Mouse (Mus musculus): Measurements from ENCODE around the gene Sash1. TPM values are rescaled to one million over a fixed set of nuclear protein-coding genes. Genes with fewer than 3 reads are reported as not detected.
A peak's percentile ranks its signal among the peaks of the same experiment; 100 is the strongest.

The Sash1 gene
- polyA plus RNA-seq, 1 experiment from 2014 or later = 1.7 TPM

DNA sequence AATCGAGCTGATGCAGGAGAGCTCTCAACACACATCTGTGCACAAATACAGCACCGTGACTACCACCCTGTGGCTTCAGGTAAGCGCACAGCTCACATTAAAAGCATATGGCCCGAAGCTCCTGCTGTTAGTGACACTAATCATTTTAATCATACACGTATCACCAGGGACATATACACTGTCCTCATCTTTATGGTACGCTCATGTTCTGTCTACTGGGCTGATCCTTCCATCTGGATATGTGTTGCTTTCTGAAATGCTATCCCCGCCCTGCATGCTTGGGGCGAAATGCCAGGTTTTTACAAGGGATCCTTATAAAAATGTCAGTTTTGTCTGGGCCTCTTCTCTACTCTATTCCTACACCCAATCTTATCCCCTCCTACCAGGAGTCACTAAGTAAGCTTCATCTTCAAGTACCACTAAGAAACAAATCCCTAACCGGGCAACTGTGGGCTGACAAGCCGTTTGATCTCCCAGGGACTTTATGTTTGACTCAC lies 103.9 kb downstream of the Sash1 start:
- no peak for DNase-seq (ENCODE audit: low spot score)
- no peak overlapping the region for H3K27ac ChIP-seq (ENCODE audit: low read depth, low read length)

DNA sequence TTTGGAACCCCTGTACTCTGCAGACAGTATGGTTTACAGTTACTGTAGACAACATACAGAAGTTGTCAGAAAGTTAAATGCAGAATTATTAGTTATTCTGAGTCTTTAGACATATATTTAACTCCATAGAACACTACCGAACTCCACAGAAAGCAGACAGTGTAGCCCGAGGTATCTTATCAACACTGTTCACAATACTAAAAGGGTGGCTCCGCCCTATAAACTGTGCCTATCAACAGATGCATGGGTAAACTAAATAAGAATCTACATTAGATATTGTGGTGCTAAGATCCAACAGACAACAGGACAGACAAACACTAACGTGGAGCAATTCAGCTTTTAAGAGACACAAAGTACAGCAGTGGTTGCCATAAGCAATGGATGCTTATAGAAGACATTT lies 106.0 kb downstream of the Sash1 start:
- 65% methylated on average over 4 of the region's 4 CpGs for WGBS
- ATAC-seq (replicated peaks; ENCODE audit: low FRiP score) = peak; percentile 85

More for the DNA sequence above, 103.9 kb downstream of the Sash1 start:
- H3K9ac ChIP-seq (ENCODE audit: low read depth, low read length) = no peak overlapping the region
- no peak for ATAC-seq (replicated peaks; ENCODE audit: low FRiP score)
- no peak overlapping the region for H3K4me3 ChIP-seq (ENCODE audit: low read depth, low read length)
- peaks cover 5% of the 10 kb centered on the region for H3K4me1 ChIP-seq (replicated peaks; ENCODE audit: control insufficient read depth, insufficient read depth, low read length)
- no peaks in the 10 kb centered on the region for H3K36me3 ChIP-seq (ENCODE audit: control insufficient read depth, insufficient read depth, low read length)
- no peaks in the 10 kb centered on the region for H3K9me3 ChIP-seq (ENCODE audit: control insufficient read depth, low read length)
- no peaks in the 10 kb centered on the region for H3K27me3 ChIP-seq (replicated peaks; ENCODE audit: control insufficient read depth, insufficient read depth, low read length)
- WGBS = 87% methylated on average over 10 of the region's 10 CpGs
- H3K4me2 ChIP-seq = no peak overlapping the region

DNA sequence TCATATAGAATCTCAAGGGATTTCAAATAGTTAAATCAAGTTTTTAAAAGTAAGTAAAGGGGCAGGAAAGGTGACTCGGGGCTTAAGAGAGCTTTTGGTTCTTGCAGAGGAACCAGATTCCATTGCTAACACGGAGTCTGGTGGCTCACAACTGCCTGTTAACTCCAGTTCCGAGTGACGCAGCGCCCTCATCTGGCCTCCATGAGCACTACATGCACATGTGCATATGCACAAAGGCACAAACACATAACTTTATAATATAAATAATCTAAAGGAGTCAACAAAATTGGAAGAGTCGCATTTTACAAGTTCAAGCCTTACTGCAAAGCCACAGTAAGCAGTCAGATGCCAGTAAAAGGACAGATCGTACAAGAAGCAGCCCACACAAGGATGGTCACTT lies 107.0 kb downstream of the Sash1 start:
- no peaks in the 10 kb centered on the region for H3K4me1 ChIP-seq (replicated peaks; ENCODE audit: control insufficient read depth, insufficient read depth, low read length)
- 89% methylated on average over 7 of the region's 7 CpGs for WGBS
- no peaks in the 10 kb centered on the region for H3K9me3 ChIP-seq (ENCODE audit: control insufficient read depth, low read length)
- no peaks in the 10 kb centered on the region for H3K27me3 ChIP-seq (replicated peaks; ENCODE audit: control insufficient read depth, insufficient read depth, low read length)
- DNase-seq (ENCODE audit: low spot score) (no peak), ATAC-seq (replicated peaks; ENCODE audit: low FRiP score) (no peak)
- no peaks in the 10 kb centered on the region for H3K36me3 ChIP-seq (ENCODE audit: control insufficient read depth, insufficient read depth, low read length)
- H3K4me3 ChIP-seq (ENCODE audit: low read depth, low read length) = no peak overlapping the region
- H3K27ac ChIP-seq (ENCODE audit: low read depth, low read length) = no peak overlapping the region
- no peak overlapping the region for H3K9ac ChIP-seq (ENCODE audit: low read depth, low read length)
- H3K4me2 ChIP-seq = no peak overlapping the region

More for the DNA sequence above, 106.0 kb downstream of the Sash1 start:
- H3K36me3 ChIP-seq (ENCODE audit: control insufficient read depth, insufficient read depth, low read length) = no peaks in the 10 kb centered on the region
- no peak for DNase-seq (ENCODE audit: low spot score)
- H3K9ac ChIP-seq (ENCODE audit: low read depth, low read length) = no peak overlapping the region
- H3K27ac ChIP-seq (ENCODE audit: low read depth, low read length) = no peak overlapping the region
- no peaks in the 10 kb centered on the region for H3K4me1 ChIP-seq (replicated peaks; ENCODE audit: control insufficient read depth, insufficient read depth, low read length)
- H3K4me3 ChIP-seq (ENCODE audit: low read depth, low read length) = no peak overlapping the region
- H3K9me3 ChIP-seq (ENCODE audit: control insufficient read depth, low read length) = no peaks in the 10 kb centered on the region
- no peak overlapping the region for H3K4me2 ChIP-seq
- H3K27me3 ChIP-seq (replicated peaks; ENCODE audit: control insufficient read depth, insufficient read depth, low read length) = no peaks in the 10 kb centered on the region

DNA sequence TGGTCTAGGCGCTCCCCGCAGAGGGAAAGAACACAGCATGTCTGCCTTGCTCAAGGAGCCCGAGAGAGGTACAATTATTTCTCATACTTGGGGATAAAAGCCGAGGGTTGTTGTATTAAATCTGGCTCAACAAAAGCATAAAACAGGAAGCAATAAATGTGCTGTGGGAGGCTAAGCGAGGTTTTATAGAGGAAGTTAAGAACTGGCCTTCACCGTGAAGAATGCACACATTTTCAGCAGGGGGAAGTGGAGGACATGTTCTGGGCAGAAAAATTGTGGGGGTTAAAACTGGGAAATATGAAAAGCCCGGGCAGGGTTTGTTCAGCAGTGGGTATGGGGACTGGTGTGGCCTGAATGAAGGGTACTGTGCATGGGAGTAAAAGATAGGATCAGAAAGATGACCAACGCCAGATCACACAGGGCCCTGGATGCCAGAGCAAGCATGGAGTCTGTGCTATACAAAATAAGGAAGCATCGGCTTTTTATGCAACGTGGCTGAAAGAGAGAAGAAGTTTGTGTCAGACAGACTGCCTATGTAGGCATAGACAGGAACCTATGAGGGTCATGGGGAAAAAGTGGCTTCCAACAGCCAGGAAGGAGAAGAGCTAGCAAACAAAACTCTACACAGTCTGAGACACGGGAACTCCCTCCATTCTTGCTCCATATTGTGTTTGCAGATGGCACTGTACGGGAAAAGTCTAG lies 108.2 kb downstream of the Sash1 start:
- Histone ChIP-seq H3K9ac (ENCODE audit: low read depth, low read length) (no peak overlapping the region), H3K4me2 (no peak overlapping the region), H3K4me3 (ENCODE audit: low read depth, low read length) (no peak overlapping the region), H3K36me3 (ENCODE audit: control insufficient read depth, insufficient read depth, low read length) (no peaks in the 10 kb centered on the region), H3K4me1 (replicated peaks; ENCODE audit: control insufficient read depth, insufficient read depth, low read length) (no peaks in the 10 kb centered on the region), H3K9me3 (ENCODE audit: control insufficient read depth, low read length) (no peaks in the 10 kb centered on the region), H3K27ac (ENCODE audit: low read depth, low read length) (no peak overlapping the region), H3K27me3 (replicated peaks; ENCODE audit: control insufficient read depth, insufficient read depth, low read length) (no peaks in the 10 kb centered on the region)
- WGBS = 76% methylated on average over 12 of the region's 12 CpGs
- DNase-seq (ENCODE audit: low spot score) (no peak), ATAC-seq (replicated peaks; ENCODE audit: low FRiP score) (no peak)

DNA sequence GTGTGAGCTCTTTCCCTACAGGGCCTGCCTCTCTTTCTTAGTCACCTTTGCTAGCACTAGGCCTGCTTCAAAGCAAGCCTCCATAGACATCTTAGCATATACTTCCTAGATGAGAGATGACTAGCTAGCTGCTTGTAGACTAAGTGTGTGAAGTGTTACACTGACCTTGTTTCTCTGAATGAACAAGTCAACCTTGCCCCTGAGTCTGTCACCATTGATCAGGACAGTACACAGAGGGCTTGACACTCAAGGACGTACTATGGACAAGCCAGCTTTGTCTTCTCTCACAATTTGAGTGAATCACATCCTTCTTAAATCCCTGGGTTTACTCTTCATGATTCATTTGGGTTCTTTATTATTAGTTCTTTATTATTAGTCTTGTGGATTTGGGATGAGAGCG lies 109.1 kb downstream of the Sash1 start:
- Histone ChIP-seq H3K27ac (ENCODE audit: low read depth, low read length) (no peak overlapping the region), H3K4me1 (replicated peaks; ENCODE audit: control insufficient read depth, insufficient read depth, low read length) (0 out of 2 replicates have a peak, but pooled peaks cover 3% of the 10 kb centered on the region), H3K36me3 (ENCODE audit: control insufficient read depth, insufficient read depth, low read length) (no peaks in the 10 kb centered on the region), H3K4me2 (no peak overlapping the region), H3K27me3 (replicated peaks; ENCODE audit: control insufficient read depth, insufficient read depth, low read length) (no peaks in the 10 kb centered on the region), H3K9ac (ENCODE audit: low read depth, low read length) (no peak overlapping the region), H3K9me3 (ENCODE audit: control insufficient read depth, low read length) (no peaks in the 10 kb centered on the region), H3K4me3 (ENCODE audit: low read depth, low read length) (no peak overlapping the region)
- 93% methylated on average over 2 of the region's 2 CpGs for WGBS
- no peak for ATAC-seq (replicated peaks; ENCODE audit: low FRiP score)
- no peak for DNase-seq (ENCODE audit: low spot score)

DNA sequence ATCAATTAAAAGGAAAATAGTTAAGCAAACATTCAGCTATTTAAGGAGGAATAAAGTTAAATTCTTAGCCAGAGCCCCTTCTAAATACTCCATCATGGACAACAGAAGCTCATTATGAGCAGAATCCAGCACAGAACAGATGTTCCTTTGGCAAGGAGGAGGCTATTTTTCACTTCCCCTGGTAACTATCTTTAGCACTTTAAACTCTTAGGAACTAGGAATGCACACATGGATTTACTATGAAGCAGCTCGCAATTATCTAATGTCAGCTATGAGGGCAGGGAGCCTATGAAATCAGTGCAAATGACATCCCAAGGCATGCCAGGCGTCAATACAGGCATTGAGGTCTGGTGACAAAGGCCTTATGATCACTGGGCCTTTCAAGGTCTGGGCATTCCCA lies 110.1 kb downstream of the Sash1 start:
- Histone ChIP-seq H3K27me3 (replicated peaks; ENCODE audit: control insufficient read depth, insufficient read depth, low read length) (no peaks in the 10 kb centered on the region), H3K4me1 (replicated peaks; ENCODE audit: control insufficient read depth, insufficient read depth, low read length) (0 out of 2 replicates have a peak, but pooled peaks cover 3% of the 10 kb centered on the region), H3K36me3 (ENCODE audit: control insufficient read depth, insufficient read depth, low read length) (no peaks in the 10 kb centered on the region), H3K4me2 (no peak overlapping the region), H3K9ac (ENCODE audit: low read depth, low read length) (no peak overlapping the region), H3K9me3 (ENCODE audit: control insufficient read depth, low read length) (no peaks in the 10 kb centered on the region), H3K4me3 (ENCODE audit: low read depth, low read length) (no peak overlapping the region), H3K27ac (ENCODE audit: low read depth, low read length) (no peak overlapping the region)
- ATAC-seq (replicated peaks; ENCODE audit: low FRiP score) (no peak), DNase-seq (ENCODE audit: low spot score) (no peak)
- 88% methylated on average over 2 of the region's 2 CpGs for WGBS

DNA sequence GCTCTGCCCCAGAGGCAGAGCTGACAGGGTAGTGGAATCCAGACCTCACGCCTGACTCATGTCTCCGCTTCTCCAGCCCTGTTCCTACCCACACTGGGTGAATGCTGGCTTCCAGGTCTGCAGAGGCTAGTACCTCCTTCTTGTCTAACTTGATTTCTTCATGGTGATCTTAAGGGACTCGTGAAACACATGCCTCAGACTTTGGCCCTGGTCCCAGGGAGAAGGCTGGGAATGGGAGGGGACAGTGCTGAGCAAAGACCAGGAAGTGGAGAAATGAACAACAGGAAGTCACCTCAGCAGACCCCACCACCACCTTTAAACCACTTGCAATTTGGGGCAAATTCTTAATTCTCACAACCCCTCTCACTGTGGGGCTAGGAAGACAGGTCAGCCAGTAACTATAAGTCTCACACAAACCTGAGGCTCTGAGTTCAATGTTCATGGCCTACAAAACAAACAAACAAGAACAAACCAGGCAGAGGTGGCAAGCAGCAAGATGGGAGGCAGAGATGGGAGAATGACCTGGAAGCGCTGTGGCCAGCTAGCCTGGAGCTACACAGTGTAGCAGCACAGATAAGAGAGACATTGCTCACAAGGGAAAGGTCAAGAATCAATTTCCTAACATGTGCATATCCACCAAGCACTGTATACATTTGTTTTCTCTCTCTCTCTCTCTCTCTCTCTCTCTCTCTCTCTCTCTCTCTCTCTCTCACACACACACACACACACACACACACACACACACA lies 113.2 kb downstream of the Sash1 start:
- ATAC-seq (replicated peaks; ENCODE audit: low FRiP score) (no peak), DNase-seq (ENCODE audit: low spot score) (no peak)
- H3K27me3 ChIP-seq (replicated peaks; ENCODE audit: control insufficient read depth, insufficient read depth, low read length) = no peaks in the 10 kb centered on the region
- H3K36me3 ChIP-seq (ENCODE audit: control insufficient read depth, insufficient read depth, low read length) = no peaks in the 10 kb centered on the region
- no peak overlapping the region for H3K4me2 ChIP-seq
- peaks cover 3% of the 10 kb centered on the region; the same call in 1 of the 2 replicates for H3K9me3 ChIP-seq (ENCODE audit: control insufficient read depth, low read length)
- H3K9ac ChIP-seq (ENCODE audit: low read depth, low read length) = no peak overlapping the region
- no peak overlapping the region for H3K4me3 ChIP-seq (ENCODE audit: low read depth, low read length)
- 0 out of 2 replicates have a peak, but pooled peaks cover 3% of the 10 kb centered on the region for H3K4me1 ChIP-seq (replicated peaks; ENCODE audit: control insufficient read depth, insufficient read depth, low read length)
- H3K27ac ChIP-seq (ENCODE audit: low read depth, low read length) = no peak overlapping the region
- 76% methylated on average over 4 of the region's 4 CpGs for WGBS

DNA sequence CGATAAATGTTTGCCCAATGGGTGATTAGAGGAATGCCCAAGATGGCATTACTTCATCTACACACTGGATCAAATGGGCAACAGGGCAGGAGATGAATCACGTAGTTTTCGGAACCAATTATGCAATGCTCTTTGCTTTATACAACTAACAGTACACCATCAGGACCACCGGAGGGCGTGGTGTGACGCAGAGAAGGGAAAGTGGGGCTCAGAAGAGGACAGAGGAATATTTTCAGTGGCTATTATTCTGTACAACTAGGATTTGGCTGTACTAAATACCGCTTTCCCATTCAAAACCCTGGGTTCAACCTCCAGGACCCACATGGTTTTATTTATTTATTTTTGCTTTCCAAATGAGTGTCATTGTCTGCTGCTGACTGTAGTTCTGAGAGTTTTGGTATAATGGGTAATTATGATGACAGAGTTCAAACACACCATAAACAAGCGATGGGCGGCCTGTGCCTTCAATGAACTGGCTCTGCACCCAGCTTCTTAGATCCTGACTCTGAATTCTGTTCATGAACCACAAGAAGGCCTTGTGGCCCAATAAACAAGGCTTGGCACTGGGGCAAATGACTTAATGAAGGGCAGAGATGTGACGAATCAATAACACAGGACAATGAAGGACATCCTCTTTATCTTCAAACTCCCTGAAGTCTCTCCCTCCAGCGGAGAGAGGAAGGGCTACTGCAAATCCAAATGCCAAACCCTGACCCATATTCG lies 114.8 kb downstream of the Sash1 start:
- H3K9me3 ChIP-seq (ENCODE audit: control insufficient read depth, low read length) = peaks cover 3% of the 10 kb centered on the region; the same call in 1 of the 2 replicates
- WGBS = 90% methylated on average over 12 of the region's 12 CpGs
- no peak for ATAC-seq (replicated peaks; ENCODE audit: low FRiP score)
- no peaks in the 10 kb centered on the region for H3K27me3 ChIP-seq (replicated peaks; ENCODE audit: control insufficient read depth, insufficient read depth, low read length)
- H3K9ac ChIP-seq (ENCODE audit: low read depth, low read length) = no peak overlapping the region
- H3K4me2 ChIP-seq = no peak overlapping the region
- no peaks in the 10 kb centered on the region for H3K36me3 ChIP-seq (ENCODE audit: control insufficient read depth, insufficient read depth, low read length)
- 0 out of 2 replicates have a peak, but pooled peaks cover 3% of the 10 kb centered on the region for H3K4me1 ChIP-seq (replicated peaks; ENCODE audit: control insufficient read depth, insufficient read depth, low read length)
- no peak overlapping the region for H3K27ac ChIP-seq (ENCODE audit: low read depth, low read length)
- no peak overlapping the region for H3K4me3 ChIP-seq (ENCODE audit: low read depth, low read length)
- no peak for DNase-seq (ENCODE audit: low spot score)

All from liver, embryonic 11.5 days (tissue).